Mouse (Mus musculus) liver, postnatal 0 days (tissue): ENCODE data around the gene Ppp1r12a. TPM values are rescaled to one million over a fixed set of nuclear protein-coding genes. Genes with fewer than 3 reads are reported as not detected.

Experiments used
- ATAC-seq: fragments of 200-750 bp; cut with Nextera tagmentation; 2 replicates; pipeline ENCODE4 v1.8.0; 2017; ENCODE audit warnings: mild to moderate bottlenecking, moderate library complexity
- DNase-seq: peaks from one replicate; pipeline ENCODE4 v3.0.0-alpha.2; 2016
- H3K27ac ChIP-seq: fragments of 300-500 bp; sonication (generic); 2 replicates; pipeline ENCODE4 v1.5.1; 2014; ENCODE audit warnings: antibody characterized with exemption, moderate library complexity, mild to moderate bottlenecking, low read depth
- H3K27me3 ChIP-seq: fragments of 300-500 bp; sonication (generic); 2 replicates; pipeline ENCODE4 v1.6.1; 2014; ENCODE audit warnings: low read length, control low read depth, mixed read lengths; ENCODE audit not compliant: insufficient read depth
- H3K36me3 ChIP-seq: fragments of 300-500 bp; sonication (generic); replicated peaks from 2 replicates; pipeline ENCODE4 v1.6.1; 2014; ENCODE audit warnings: mild to moderate bottlenecking, control low read depth, low read length, moderate library complexity, mixed read lengths; ENCODE audit not compliant: insufficient read depth
- H3K4me1 ChIP-seq: fragments of 300-500 bp; sonication (generic); 2 replicates; pipeline ENCODE4 v1.6.1; 2014; ENCODE audit warnings: antibody characterized with exemption, mild to moderate bottlenecking, control low read depth; ENCODE audit not compliant: insufficient read depth
- H3K4me2 ChIP-seq: fragments of 300-500 bp; sonication (generic); 2 replicates; pipeline ENCODE4 v1.6.1; 2014; ENCODE audit warnings: low read depth, mild to moderate bottlenecking, low read length, moderate library complexity, mixed read lengths
- H3K4me3 ChIP-seq: fragments of 300-500 bp; sonication (generic); 2 replicates; pipeline ENCODE4 v1.5.1; 2014; ENCODE audit warnings: low read depth, low read length
- H3K9ac ChIP-seq: fragments of 300-500 bp; sonication (generic); replicated peaks from 2 replicates; pipeline ENCODE4 v1.6.1; 2014; ENCODE audit warnings: mild to moderate bottlenecking, moderate library complexity
- H3K9me3 ChIP-seq: fragments of 300-500 bp; sonication (generic); 2 replicates; pipeline ENCODE4 v1.6.1; 2016; ENCODE audit warnings: mild to moderate bottlenecking, control low read depth, low read length, mixed read lengths
- CTCF ChIP-seq: sonication (generic); IDR thresholded peaks from 2 replicates; pipeline ENCODE4 v1.5.1; 2016; ENCODE audit warnings: antibody characterized with exemption, low read depth
- EP300 ChIP-seq: IDR thresholded peaks from 2 replicates; pipeline ENCODE4 v1.6.1; 2016; ENCODE audit warnings: antibody characterized with exemption, low read depth, mild to moderate bottlenecking
- WGBS: fragments of 180-500 bp; shearing (Covaris S2); extraction: QIAGEN DNeasy Blood & Tissue Kit; methylation state at CpG from one replicate; pipeline ENCODE4 v1.1.7; 2014; ENCODE audit not compliant: insufficient replicate concordance; 5-methylcytosine and 5-hydroxymethylcytosine counted together
- polyA plus RNA-seq: library from polyadenylated mRNA; unstranded; fragments of >200 nt; fragmentation: Nextera tagmentation; extraction: Ambion mirVana; gene quantifications from 2 replicates; pipeline ENCODE4 v1.2.1, GENCODE M21; 2015

Ppp1r12a gene
- polyA plus RNA-seq, 1 experiment from 2014 or later = 25.3 TPM

GRCm38 (mm10) chr10:108190626-108191025, 28.6 kb downstream of the Ppp1r12a start:
- Histone ChIP-seq H3K9me3 (no peaks in the 10 kb centered on the region), H3K4me3 (no peak overlapping the region), H3K4me1 (peaks cover 11% of the 10 kb centered on the region), H3K4me2 (no peak overlapping the region; the same call in 1 of the 2 replicates), H3K27me3 (no peaks in the 10 kb centered on the region), H3K27ac (no peak overlapping the region), H3K36me3 (no peaks in the 10 kb centered on the region; the same call in 1 of the 2 replicates), H3K9ac (no peak overlapping the region)
- no peak for TF ChIP-seq EP300
- peak; percentile 53 for TF ChIP-seq CTCF
- ATAC-seq (no peak), DNase-seq (no peak)

DNA sequence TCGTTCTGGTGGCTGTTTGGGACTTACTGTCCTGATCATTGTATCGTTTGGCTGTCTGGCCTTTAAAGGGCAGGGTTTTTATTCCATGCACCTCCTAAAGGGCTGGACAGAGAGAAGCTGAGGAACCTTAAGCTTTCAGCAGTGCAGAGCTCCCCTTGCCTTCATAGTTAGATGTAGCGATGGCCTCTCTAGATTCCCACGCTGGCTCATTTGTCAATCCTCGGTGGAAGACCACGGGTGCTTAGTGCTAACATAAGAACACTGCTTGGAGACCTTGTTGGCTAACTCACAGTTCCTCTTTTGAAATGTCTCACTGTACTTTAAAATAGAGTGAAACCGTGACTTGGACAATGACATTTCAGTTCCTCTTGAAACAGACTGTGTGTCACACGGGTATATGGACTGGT, 29.4 kb downstream of the Ppp1r12a start:
- Histone ChIP-seq H3K9ac (no peak overlapping the region; the same call in 1 of the 2 replicates), H3K4me3 (peak overlapping the region; percentile 24), H3K4me2 (peak overlapping the region; percentile 61), H3K27me3 (no peaks in the 10 kb centered on the region), H3K36me3 (no peaks in the 10 kb centered on the region; the same call in 1 of the 2 replicates), H3K4me1 (peaks cover 11% of the 10 kb centered on the region), H3K27ac (peak overlapping the region; percentile 40), H3K9me3 (no peaks in the 10 kb centered on the region)
- DNase-seq (peak; percentile 20), ATAC-seq (peak; percentile 59)
- TF ChIP-seq EP300 (no peak), CTCF (no peak)
- WGBS = 30% methylated on average over 8 of the region's 8 CpGs

DNA sequence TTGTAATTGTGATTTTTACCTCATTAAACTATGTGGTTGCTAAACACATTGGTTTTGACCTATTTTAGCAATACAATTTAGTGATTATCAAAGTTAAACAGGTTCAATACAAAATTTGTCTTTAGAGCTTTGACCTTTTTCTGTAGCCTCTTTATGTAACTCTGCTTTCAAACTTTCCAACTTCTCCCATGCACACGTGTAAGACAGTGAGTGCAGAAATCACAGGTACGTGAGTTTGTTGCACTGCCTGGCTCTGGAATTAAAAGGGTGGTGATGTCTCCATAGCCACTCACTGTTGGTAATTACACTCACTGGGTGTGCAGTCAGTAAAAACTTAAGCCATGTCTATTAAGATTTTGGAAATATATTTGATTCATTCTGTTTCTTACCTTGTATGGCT, 30.3 kb downstream of the Ppp1r12a start:
- ATAC-seq (no peak), DNase-seq (no peak)
- Histone ChIP-seq H3K9ac (no peak overlapping the region), H3K9me3 (no peaks in the 10 kb centered on the region), H3K4me3 (no peak overlapping the region), H3K4me1 (peaks cover 11% of the 10 kb centered on the region), H3K36me3 (no peaks in the 10 kb centered on the region; the same call in 1 of the 2 replicates), H3K4me2 (no peak overlapping the region), H3K27me3 (no peaks in the 10 kb centered on the region), H3K27ac (no peak overlapping the region)
- WGBS = 64% methylated on average over 2 of the region's 2 CpGs
- TF ChIP-seq CTCF (no peak), EP300 (no peak)

GRCm38 (mm10) chr10:108196124-108196523, 34.1 kb downstream of the Ppp1r12a start:
- Histone ChIP-seq H3K27ac (no peak overlapping the region), H3K36me3 (peaks cover 6% of the 10 kb centered on the region; the same call in 1 of the 2 replicates), H3K4me1 (peaks cover 3% of the 10 kb centered on the region; the same call in 1 of the 2 replicates), H3K4me3 (no peak overlapping the region), H3K4me2 (no peak overlapping the region), H3K9me3 (no peaks in the 10 kb centered on the region), H3K9ac (no peak overlapping the region), H3K27me3 (no peaks in the 10 kb centered on the region)
- DNase-seq (no peak), ATAC-seq (no peak)
- 87% methylated on average over 2 of the region's 2 CpGs for WGBS
- no peak for TF ChIP-seq CTCF
- no peak for TF ChIP-seq EP300

DNA sequence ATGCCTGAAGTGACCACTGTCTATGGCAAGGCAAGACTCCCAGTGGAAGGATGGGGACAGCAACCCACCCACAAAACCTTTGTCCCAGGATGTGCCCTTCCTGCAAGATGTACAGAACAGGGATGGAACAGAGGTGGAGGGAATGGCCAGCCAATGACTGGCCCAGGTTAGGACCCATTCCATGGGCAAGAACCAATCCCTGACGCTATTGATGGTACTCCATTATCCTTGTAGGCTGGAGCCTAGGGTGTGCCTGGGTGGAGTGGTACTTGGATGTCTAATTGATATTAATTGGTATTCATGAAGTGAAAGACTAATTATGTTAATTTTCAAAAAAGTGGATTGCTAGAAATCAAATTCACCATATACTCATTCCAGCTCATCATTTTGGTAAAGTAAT, 35.5 kb downstream of the Ppp1r12a start:
- TF ChIP-seq EP300 (no peak), CTCF (no peak)
- DNase-seq (no peak), ATAC-seq (no peak)
- no peaks in the 10 kb centered on the region for H3K9me3 ChIP-seq
- no peaks in the 10 kb centered on the region for H3K27me3 ChIP-seq
- H3K4me3 ChIP-seq = no peak overlapping the region
- H3K4me2 ChIP-seq = no peak overlapping the region
- H3K27ac ChIP-seq = no peak overlapping the region
- H3K9ac ChIP-seq = no peak overlapping the region
- H3K36me3 ChIP-seq = peaks cover 10% of the 10 kb centered on the region; the same call in 1 of the 2 replicates
- no peaks in the 10 kb centered on the region for H3K4me1 ChIP-seq
- 92% methylated on average over 1 of the region's 1 CpGs for WGBS

DNA sequence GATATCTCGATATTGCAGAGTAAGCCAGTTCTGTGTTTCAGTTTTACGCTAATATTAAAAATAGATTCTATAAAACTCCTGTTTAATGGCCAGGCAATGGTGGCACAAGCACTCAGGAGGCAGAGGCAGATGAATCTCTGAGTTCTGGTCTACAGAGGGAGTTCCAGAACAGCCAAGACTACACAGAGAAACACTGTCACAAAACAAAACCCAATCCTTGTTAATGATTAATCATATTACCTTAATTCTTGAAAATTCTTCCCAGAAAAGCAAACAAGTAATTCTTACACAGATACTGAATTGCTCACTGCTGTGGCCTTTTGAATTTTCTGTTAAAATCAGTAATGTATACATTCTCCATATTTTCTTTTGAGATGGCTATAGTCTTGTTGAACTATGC, 37.0 kb downstream of the Ppp1r12a start:
- H3K36me3 ChIP-seq = peaks cover 10% of the 10 kb centered on the region; the same call in 1 of the 2 replicates
- H3K27me3 ChIP-seq = no peaks in the 10 kb centered on the region
- no peak overlapping the region for H3K9ac ChIP-seq
- no peak overlapping the region; the same call in 1 of the 2 replicates for H3K27ac ChIP-seq
- no peaks in the 10 kb centered on the region for H3K9me3 ChIP-seq
- H3K4me2 ChIP-seq = no peak overlapping the region
- no peak overlapping the region for H3K4me3 ChIP-seq
- ATAC-seq (no peak), DNase-seq (no peak)
- no peaks in the 10 kb centered on the region for H3K4me1 ChIP-seq
- TF ChIP-seq EP300 = no peak
- no peak for TF ChIP-seq CTCF
- whole genome bisulfite sequencing = 68% methylated on average over 2 of the region's 2 CpGs

- Histone ChIP-seq H3K9me3 (no peaks in the 10 kb centered on the region), H3K9ac (no peak overlapping the region), H3K4me3 (no peak overlapping the region), H3K4me2 (no peak overlapping the region), H3K36me3 (peaks cover 10% of the 10 kb centered on the region; the same call in 1 of the 2 replicates), H3K4me1 (no peaks in the 10 kb centered on the region), H3K27me3 (no peaks in the 10 kb centered on the region), H3K27ac (no peak overlapping the region)
- no peak for ATAC-seq
- no peak for TF ChIP-seq EP300
- TF ChIP-seq CTCF = no peak
- WGBS = 93% methylated on average over 4 of the region's 4 CpGs
- DNase-seq = no peak
Measured at GRCm38 (mm10) chr10:108202126-108202525, 40.1 kb downstream of the Ppp1r12a start.
